Comparison of ENCODE assay signal across 11 mouse cellular contexts in the genomic region with DNA sequence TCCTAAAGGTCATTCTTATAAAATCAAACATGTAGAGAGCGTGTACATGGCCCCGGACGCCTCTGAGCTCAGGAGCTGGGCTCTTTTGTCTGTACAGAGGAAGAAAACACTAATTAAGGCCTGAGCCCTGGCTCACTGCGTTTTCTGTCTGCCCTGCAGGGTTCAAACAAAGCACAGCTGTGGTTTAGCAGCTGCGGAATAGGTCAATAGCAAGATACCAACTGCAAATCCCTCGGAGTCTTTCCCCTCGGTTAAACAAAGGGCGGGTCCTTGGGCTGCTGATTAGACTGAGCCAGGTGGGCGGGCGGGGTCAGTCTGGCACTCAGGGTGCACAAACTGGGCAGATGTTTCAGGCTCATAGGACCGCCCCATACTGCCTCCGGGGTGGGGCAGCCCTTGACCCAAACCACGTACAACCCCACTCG. TPM values are rescaled to one million over a fixed set of nuclear protein-coding genes. Genes with fewer than 3 reads are reported as not detected.
A peak's percentile ranks its signal among the peaks of the same experiment; 100 is the strongest.
DNase-seq lines count a peak whose midpoint lies in the region; ATAC-seq and TF ChIP-seq lines count a peak whose summit lies in the region.
"Had no signal": no experiment of that assay in that cellular context is flagged by ENCODE, and none has a peak within 500 bp of the region (broad histone marks: within the 10 kb centered on the region; RNA-seq: fewer than 3 reads in every experiment).

No protein-coding gene starts in this region.

- no peak overlapping the region for H3K4me2 ChIP-seq in neural tube, embryonic 12.5 days (replicated peaks)
- no peak overlapping the region for H3K4me2 ChIP-seq in forebrain, postnatal 0 days (ENCODE audit: low read depth)
- H3K4me2 ChIP-seq in liver, postnatal 0 days (ENCODE audit: low read depth, low read length): peak overlapping the region; percentile 42
- H3K4me2 ChIP-seq: heart, embryonic 15.5 days had no signal

- no peaks in the 10 kb centered on the region for H3K27me3 ChIP-seq in neural tube, embryonic 12.5 days (replicated peaks)
- no peaks in the 10 kb centered on the region for H3K27me3 ChIP-seq in forebrain, postnatal 0 days (ENCODE audit: insufficient read depth, low read length)
- H3K27me3 ChIP-seq in liver, postnatal 0 days (ENCODE audit: insufficient read depth, low read length): no peaks in the 10 kb centered on the region
- H3K27me3 ChIP-seq: heart, embryonic 15.5 days; Patski had no signal

- no peak overlapping the region for H3K9ac ChIP-seq in neural tube, embryonic 12.5 days
- no peak overlapping the region for H3K9ac ChIP-seq in forebrain, postnatal 0 days
- H3K9ac ChIP-seq in liver, postnatal 0 days (replicated peaks): no peak overlapping the region
- H3K9ac ChIP-seq: heart, embryonic 15.5 days had no signal

- no peak for DNase-seq in neural tube, embryonic 10.5 days (ENCODE audit: extremely low spot score, low spot score)
- no peak for DNase-seq in forebrain, postnatal 0 days
- DNase-seq in liver, postnatal 0 days: peak; percentile 61
- peak; percentile 53 to 67 for DNase-seq in spleen, postnatal 4 days (ENCODE audit: low spot score in 2 of 2)
- DNase-seq in adrenal gland, postnatal 25 days: no peak
- no peak for DNase-seq in layer of hippocampus, adult 18-20 months (ENCODE audit: low spot score in 2 of 2)
- DNase-seq in heart, postnatal 36 days: no peak

- no peaks in the 10 kb centered on the region for H3K9me3 ChIP-seq in neural tube, embryonic 12.5 days
- no peaks in the 10 kb centered on the region for H3K9me3 ChIP-seq in forebrain, postnatal 0 days (ENCODE audit: low read length)
- no peaks in the 10 kb centered on the region for H3K9me3 ChIP-seq in liver, postnatal 0 days (ENCODE audit: low read length)
- H3K9me3 ChIP-seq: heart, embryonic 15.5 days had no signal

- no peaks in the 10 kb centered on the region for H3K36me3 ChIP-seq in neural tube, embryonic 12.5 days
- no peaks in the 10 kb centered on the region for H3K36me3 ChIP-seq in forebrain, postnatal 0 days (ENCODE audit: insufficient read depth)
- H3K36me3 ChIP-seq in liver, postnatal 0 days (replicated peaks; ENCODE audit: insufficient read depth, low read length): no peaks in the 10 kb centered on the region
- H3K36me3 ChIP-seq: heart, embryonic 15.5 days had no signal

- WGBS in neural tube, embryonic 12.5 days: 44% methylated on average over 14 of the region's 14 CpGs
- WGBS in forebrain, postnatal 0 days: 24% methylated on average over 14 of the region's 14 CpGs
- 39% methylated on average over 14 of the region's 14 CpGs for WGBS in liver, postnatal 0 days (ENCODE audit: insufficient replicate concordance)

- H3K27ac ChIP-seq in neural tube, embryonic 12.5 days: peak overlapping the region; percentile 10; the same call in 1 of the 2 replicates
- no peak overlapping the region for H3K27ac ChIP-seq in forebrain, postnatal 0 days (ENCODE audit: low read depth, low read length)
- H3K27ac ChIP-seq in liver, postnatal 0 days (ENCODE audit: low read depth): peak overlapping the region; percentile 71
- H3K27ac ChIP-seq: heart, embryonic 15.5 days had no signal

- no peak for TF ChIP-seq CTCF in forebrain, postnatal 0 days (IDR thresholded peaks at IDR 0.05; ENCODE audit: low read depth)
- TF ChIP-seq CTCF in liver, postnatal 0 days (IDR thresholded peaks at IDR 0.05; ENCODE audit: low read depth): no peak

- intact Hi-C loops in heart, postnatal 36 days (cut with DNase I): no loop called here

- H3K4me1 ChIP-seq in neural tube, embryonic 12.5 days: peaks cover 4% of the 10 kb centered on the region; the same call in 1 of the 2 replicates
- no peaks in the 10 kb centered on the region for H3K4me1 ChIP-seq in forebrain, postnatal 0 days (ENCODE audit: insufficient read depth)
- H3K4me1 ChIP-seq in liver, postnatal 0 days (ENCODE audit: insufficient read depth): no peaks in the 10 kb centered on the region
- H3K4me1 ChIP-seq: heart, embryonic 15.5 days had no signal

- TF ChIP-seq EP300 in liver, postnatal 0 days (IDR thresholded peaks at IDR 0.05; ENCODE audit: low read depth): no peak

- ATAC-seq in neural tube, embryonic 12.5 days (ENCODE audit: low FRiP score, low read depth): peak; percentile 53; the same call in 1 of the 2 replicates
- ATAC-seq in forebrain, postnatal 0 days: peak; percentile 27; the same call in 1 of the 2 replicates
- peak; percentile 85 for ATAC-seq in liver, postnatal 0 days
- ATAC-seq: Patski had no signal

- no peak overlapping the region for H3K4me3 ChIP-seq in neural tube, embryonic 12.5 days
- H3K4me3 ChIP-seq in forebrain, postnatal 0 days (ENCODE audit: low read depth, low read length): no peak overlapping the region
- no peak overlapping the region for H3K4me3 ChIP-seq in liver, postnatal 0 days (ENCODE audit: low read depth, low read length)
- H3K4me3 ChIP-seq: heart, embryonic 15.5 days had no signal

RNA-seq across cellular contexts. Expression of a gene that starts 28.7 kb away (rescaled TPM):
- polyA plus RNA-seq in neural tube, embryonic 12.5 days (2016; fragmentation: Nextera tagmentation; extraction: Ambion mirVana): 52.4 and 53.4 TPM in 2 replicates
- total RNA-seq in forebrain, postnatal 0 days (2014; rRNA removed): 26.2 and 29.8 TPM in 2 replicates
- 12.2 and 16.6 TPM in 2 replicates for polyA plus RNA-seq in forebrain, postnatal 0 days (2015; fragmentation: Nextera tagmentation; extraction: Ambion mirVana)
- 6.9 and 7.1 TPM in 2 replicates for polyA plus RNA-seq in liver, postnatal 0 days (2015; fragmentation: Nextera tagmentation; extraction: Ambion mirVana)
- total RNA-seq in adrenal gland, postnatal 25 days (2021): 37.7 and 43.2 TPM in 2 replicates
- 10 to 100 TPM; 65.4 to 70.4 TPM for total RNA-seq in layer of hippocampus, adult 18-20 months (2021)
- 10 to 100 TPM; 18.9 to 19.9 TPM for total RNA-seq in heart, postnatal 36 days (2021)

RNA-seq across cellular contexts. Expression of a gene that starts 51.7 kb away (rescaled TPM):
- not detected in 2 replicates for polyA plus RNA-seq in neural tube, embryonic 12.5 days (2016; fragmentation: Nextera tagmentation; extraction: Ambion mirVana)
- total RNA-seq in forebrain, postnatal 0 days (2014; rRNA removed): not detected in 2 replicates
- polyA plus RNA-seq in forebrain, postnatal 0 days (2015; fragmentation: Nextera tagmentation; extraction: Ambion mirVana): not detected in 2 replicates
- polyA plus RNA-seq in liver, postnatal 0 days (2015; fragmentation: Nextera tagmentation; extraction: Ambion mirVana): not detected in 2 replicates
- total RNA-seq in adrenal gland, postnatal 25 days (2021): not detected in 2 replicates
- total RNA-seq in layer of hippocampus, adult 18-20 months (2021): not detected
- total RNA-seq in heart, postnatal 36 days (2021): not detected
- polyA plus RNA-seq: heart, embryonic 15.5 days; testis, adult 2 months had no signal

Comparison
In these comparisons a context has a peak if more than half of its experiments do, and no peak if none do; other contexts are left out.
1. ATAC-seq: peak in every context shown above with its lines; median percentile 85 in liver, postnatal 0 days; 53 in neural tube, embryonic 12.5 days; 27 in forebrain, postnatal 0 days.
2. DNase-seq: peak in liver, postnatal 0 days (single experiment) and spleen, postnatal 4 days (2 of 2); none in neural tube, embryonic 10.5 days (single experiment), forebrain, postnatal 0 days (single experiment), adrenal gland, postnatal 25 days (single experiment), layer of hippocampus, adult 18-20 months (0 of 2) and heart, postnatal 36 days (0 of 2).